Mouse (Mus musculus): ENCODE data around the gene Aig1. TPM values are rescaled to one million over a fixed set of nuclear protein-coding genes. Genes with fewer than 3 reads are reported as not detected.

Gene Aig1
- polyA plus RNA-seq, 1 experiment from 2014 or later, result 37.5 TPM

DNA sequence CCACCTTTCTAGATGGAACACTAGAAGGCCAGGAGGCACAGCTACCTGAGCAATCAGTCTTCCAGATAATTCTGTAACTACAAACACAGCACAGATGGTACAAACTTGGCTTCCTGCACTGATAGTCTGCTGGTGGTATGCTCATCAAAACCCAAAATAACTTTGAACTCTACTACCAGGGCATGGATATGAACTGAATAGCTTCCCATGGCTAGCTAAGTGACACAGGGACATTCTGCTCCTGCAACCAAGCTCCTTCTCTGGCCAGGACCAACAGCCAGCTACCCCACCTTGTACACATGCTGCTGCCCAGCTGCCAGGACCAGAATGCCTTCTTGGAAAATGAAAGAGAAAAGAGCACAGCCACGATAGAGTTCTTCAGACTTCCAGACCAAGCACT, 60.5 kb downstream of the Aig1 start:
- H3K9me3 ChIP-seq (ENCODE audit: control insufficient read depth, low read length), result no peaks in the 10 kb centered on the region
- H3K4me1 ChIP-seq (replicated peaks; ENCODE audit: control insufficient read depth, insufficient read depth, low read length), result no peaks in the 10 kb centered on the region
- H3K27ac ChIP-seq (ENCODE audit: low read depth, low read length), result no peak overlapping the region
- no peak overlapping the region for H3K4me3 ChIP-seq (ENCODE audit: low read depth, low read length)
- no peaks in the 10 kb centered on the region for H3K36me3 ChIP-seq (ENCODE audit: control insufficient read depth, insufficient read depth, low read length)
- ATAC-seq (ENCODE audit: low FRiP score), result no peak
- DNase-seq (ENCODE audit: low spot score), result no peak
- WGBS, result 93% methylated on average over 1 of the region's 1 CpGs
- H3K4me2 ChIP-seq (replicated peaks; ENCODE audit: low read depth, low read length), result no peak overlapping the region
- H3K9ac ChIP-seq (ENCODE audit: low read depth, low read length), result no peak overlapping the region
- no peaks in the 10 kb centered on the region for H3K27me3 ChIP-seq (ENCODE audit: control insufficient read depth, insufficient read depth, low read length)

DNA sequence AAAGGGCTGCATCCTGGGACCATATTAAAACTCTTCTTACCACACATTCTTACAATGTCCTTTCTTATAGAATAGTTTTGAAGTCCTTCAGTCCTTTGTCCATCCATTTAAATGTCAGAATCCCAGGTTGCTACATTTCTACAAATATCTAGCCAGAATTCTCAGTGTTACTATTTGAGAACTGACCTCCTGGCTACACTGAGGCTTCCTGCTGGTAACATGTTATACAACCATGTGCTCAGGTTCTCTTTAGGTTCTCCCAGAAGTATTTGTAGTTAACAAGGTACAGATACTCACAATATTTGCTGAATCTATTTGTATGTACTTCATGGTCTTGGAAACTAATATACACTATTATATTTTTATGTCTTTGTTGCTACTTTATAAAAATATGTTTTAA, 62.0 kb downstream of the Aig1 start:
- Histone ChIP-seq H3K4me1 (replicated peaks; ENCODE audit: control insufficient read depth, insufficient read depth, low read length) (no peaks in the 10 kb centered on the region), H3K27me3 (ENCODE audit: control insufficient read depth, insufficient read depth, low read length) (no peaks in the 10 kb centered on the region), H3K4me3 (ENCODE audit: low read depth, low read length) (no peak overlapping the region), H3K36me3 (ENCODE audit: control insufficient read depth, insufficient read depth, low read length) (no peaks in the 10 kb centered on the region), H3K9me3 (ENCODE audit: control insufficient read depth, low read length) (no peaks in the 10 kb centered on the region), H3K27ac (ENCODE audit: low read depth, low read length) (no peak overlapping the region), H3K9ac (ENCODE audit: low read depth, low read length) (no peak overlapping the region), H3K4me2 (replicated peaks; ENCODE audit: low read depth, low read length) (no peak overlapping the region)
- no peak for DNase-seq (ENCODE audit: low spot score)
- no peak for ATAC-seq (ENCODE audit: low FRiP score)

DNA sequence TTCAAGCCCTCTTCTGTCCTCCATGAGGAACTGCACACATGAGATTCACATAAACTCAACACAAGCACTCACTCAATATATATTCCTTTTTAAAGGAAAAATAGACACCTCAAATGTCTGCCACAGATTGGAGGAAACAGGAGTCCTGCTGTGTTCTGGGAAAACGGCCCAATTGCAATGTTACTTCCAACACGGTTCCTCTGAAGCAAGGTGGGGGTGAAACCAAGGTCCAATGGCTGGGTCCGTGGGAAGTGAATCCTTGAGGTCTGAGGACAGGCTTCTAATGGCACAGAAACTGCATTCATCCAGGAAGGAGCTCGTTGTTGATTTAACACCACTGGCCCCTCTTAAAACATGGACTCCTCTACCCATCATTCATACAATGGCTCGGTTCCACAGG, 67.5 kb downstream of the Aig1 start:
- no peak overlapping the region for H3K4me2 ChIP-seq (replicated peaks; ENCODE audit: low read depth, low read length)
- no peaks in the 10 kb centered on the region for H3K36me3 ChIP-seq (ENCODE audit: control insufficient read depth, insufficient read depth, low read length)
- no peak for ATAC-seq (ENCODE audit: low FRiP score)
- no peak overlapping the region for H3K4me3 ChIP-seq (ENCODE audit: low read depth, low read length)
- H3K27me3 ChIP-seq (ENCODE audit: control insufficient read depth, insufficient read depth, low read length), result no peaks in the 10 kb centered on the region
- H3K4me1 ChIP-seq (replicated peaks; ENCODE audit: control insufficient read depth, insufficient read depth, low read length), result no peaks in the 10 kb centered on the region
- no peak overlapping the region for H3K9ac ChIP-seq (ENCODE audit: low read depth, low read length)
- WGBS, result 88% methylated on average over 5 of the region's 5 CpGs
- no peaks in the 10 kb centered on the region for H3K9me3 ChIP-seq (ENCODE audit: control insufficient read depth, low read length)
- no peak for DNase-seq (ENCODE audit: low spot score)
- no peak overlapping the region for H3K27ac ChIP-seq (ENCODE audit: low read depth, low read length)

DNA sequence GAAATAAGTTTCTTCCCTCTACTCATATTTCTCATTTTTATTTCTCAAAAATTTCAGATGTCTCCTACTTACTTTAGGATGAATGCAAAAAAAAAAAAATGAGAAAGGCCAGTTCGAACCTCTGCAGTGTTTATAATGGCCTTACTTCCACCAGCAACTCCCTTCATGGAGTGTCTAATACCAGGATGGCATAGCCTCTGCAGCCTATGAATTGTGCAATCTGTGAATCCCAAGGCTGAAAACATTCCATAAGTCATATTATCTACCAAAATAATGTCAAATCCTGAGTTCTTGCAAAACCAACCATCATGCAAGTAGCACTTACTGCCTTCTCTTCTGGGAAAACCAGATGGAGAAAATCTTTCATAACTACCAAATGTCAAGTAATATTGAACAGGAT, 75.3 kb downstream of the Aig1 start:
- H3K9me3 ChIP-seq (ENCODE audit: control insufficient read depth, low read length), result no peaks in the 10 kb centered on the region
- no peak for DNase-seq (ENCODE audit: low spot score)
- H3K9ac ChIP-seq (ENCODE audit: low read depth, low read length), result no peak overlapping the region
- H3K27ac ChIP-seq (ENCODE audit: low read depth, low read length), result no peak overlapping the region
- 93% methylated on average over 1 of the region's 1 CpGs for WGBS
- no peaks in the 10 kb centered on the region for H3K4me1 ChIP-seq (replicated peaks; ENCODE audit: control insufficient read depth, insufficient read depth, low read length)
- no peak overlapping the region for H3K4me3 ChIP-seq (ENCODE audit: low read depth, low read length)
- H3K36me3 ChIP-seq (ENCODE audit: control insufficient read depth, insufficient read depth, low read length), result no peaks in the 10 kb centered on the region
- no peak for ATAC-seq (ENCODE audit: low FRiP score)
- no peaks in the 10 kb centered on the region for H3K27me3 ChIP-seq (ENCODE audit: control insufficient read depth, insufficient read depth, low read length)
- H3K4me2 ChIP-seq (replicated peaks; ENCODE audit: low read depth, low read length), result no peak overlapping the region

DNA sequence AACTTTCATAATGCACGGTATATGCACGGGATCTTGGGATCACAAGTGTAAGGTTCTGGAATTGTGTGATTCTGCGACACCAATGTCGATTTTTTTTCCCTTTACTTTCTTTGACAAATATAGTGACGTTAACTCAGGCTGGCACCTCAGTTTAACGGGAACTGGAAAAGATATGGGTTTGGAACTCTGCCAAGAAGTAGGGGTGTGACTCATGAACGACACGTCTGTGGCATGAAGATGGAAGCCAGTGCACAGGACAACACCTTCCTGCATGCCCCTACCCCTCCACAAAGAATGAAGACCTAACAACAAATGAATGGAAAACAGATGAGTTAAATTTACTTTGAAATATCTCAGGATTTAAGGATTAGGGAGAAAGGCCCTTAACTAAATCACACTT, 76.0 kb downstream of the Aig1 start:
- Histone ChIP-seq H3K27me3 (ENCODE audit: control insufficient read depth, insufficient read depth, low read length) (no peaks in the 10 kb centered on the region), H3K4me1 (replicated peaks; ENCODE audit: control insufficient read depth, insufficient read depth, low read length) (no peaks in the 10 kb centered on the region), H3K4me2 (replicated peaks; ENCODE audit: low read depth, low read length) (no peak overlapping the region), H3K36me3 (ENCODE audit: control insufficient read depth, insufficient read depth, low read length) (no peaks in the 10 kb centered on the region), H3K4me3 (ENCODE audit: low read depth, low read length) (no peak overlapping the region), H3K9ac (ENCODE audit: low read depth, low read length) (no peak overlapping the region), H3K9me3 (ENCODE audit: control insufficient read depth, low read length) (no peaks in the 10 kb centered on the region), H3K27ac (ENCODE audit: low read depth, low read length) (no peak overlapping the region)
- WGBS, result 96% methylated on average over 8 of the region's 8 CpGs
- ATAC-seq (ENCODE audit: low FRiP score) (no peak), DNase-seq (ENCODE audit: low spot score) (no peak)

DNA sequence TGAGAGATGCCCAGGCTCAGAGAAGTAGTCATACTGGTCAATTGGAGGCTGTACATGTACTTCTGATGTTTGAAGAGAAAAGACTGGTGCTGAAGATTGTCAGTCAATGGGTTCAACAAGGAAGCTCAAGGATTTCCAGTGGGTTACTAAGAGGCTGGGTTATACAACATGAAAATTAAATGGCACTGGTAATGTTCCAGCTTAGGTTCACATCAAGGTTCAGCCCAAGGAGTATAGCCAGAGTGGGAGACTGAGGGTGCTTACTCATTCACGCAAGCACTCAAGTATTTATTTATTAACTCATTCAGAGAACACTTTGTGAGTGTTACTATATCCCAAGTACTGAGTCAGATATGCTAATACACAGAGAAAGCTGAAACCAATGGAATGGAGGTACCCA, 79.2 kb downstream of the Aig1 start:
- Histone ChIP-seq H3K36me3 (ENCODE audit: control insufficient read depth, insufficient read depth, low read length) (no peaks in the 10 kb centered on the region), H3K4me1 (replicated peaks; ENCODE audit: control insufficient read depth, insufficient read depth, low read length) (no peaks in the 10 kb centered on the region), H3K27me3 (ENCODE audit: control insufficient read depth, insufficient read depth, low read length) (no peaks in the 10 kb centered on the region), H3K4me2 (replicated peaks; ENCODE audit: low read depth, low read length) (no peak overlapping the region), H3K4me3 (ENCODE audit: low read depth, low read length) (no peak overlapping the region), H3K9ac (ENCODE audit: low read depth, low read length) (no peak overlapping the region), H3K27ac (ENCODE audit: low read depth, low read length) (no peak overlapping the region), H3K9me3 (ENCODE audit: control insufficient read depth, low read length) (no peaks in the 10 kb centered on the region)
- ATAC-seq (ENCODE audit: low FRiP score), result no peak
- 89% methylated on average over 1 of the region's 1 CpGs for WGBS
- DNase-seq (ENCODE audit: low spot score), result no peak

DNA sequence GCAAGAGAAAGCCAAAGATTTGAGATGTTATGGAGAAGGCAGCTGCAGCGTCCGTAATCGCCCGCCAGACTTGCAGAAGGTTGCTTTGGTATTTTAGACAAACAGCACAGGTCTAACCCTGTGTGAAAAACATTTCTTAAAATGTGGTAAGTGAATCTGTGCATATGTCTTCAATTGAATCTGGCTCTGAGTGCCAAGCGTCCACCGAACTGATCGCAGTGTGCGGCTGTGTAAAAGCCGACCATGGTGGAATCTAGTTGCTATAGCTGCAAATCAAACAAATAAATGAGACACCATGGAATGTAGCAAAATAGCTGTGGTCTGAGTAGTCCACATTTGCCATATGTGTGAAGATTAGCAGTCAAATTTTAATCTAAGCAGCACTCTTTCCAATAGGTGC, 80.7 kb downstream of the Aig1 start:
- no peaks in the 10 kb centered on the region for H3K9me3 ChIP-seq (ENCODE audit: control insufficient read depth, low read length)
- H3K4me3 ChIP-seq (ENCODE audit: low read depth, low read length), result no peak overlapping the region
- no peak for DNase-seq (ENCODE audit: low spot score)
- no peaks in the 10 kb centered on the region for H3K4me1 ChIP-seq (replicated peaks; ENCODE audit: control insufficient read depth, insufficient read depth, low read length)
- WGBS, result 94% methylated on average over 9 of the region's 9 CpGs
- H3K9ac ChIP-seq (ENCODE audit: low read depth, low read length), result no peak overlapping the region
- ATAC-seq (ENCODE audit: low FRiP score), result no peak
- H3K27ac ChIP-seq (ENCODE audit: low read depth, low read length), result no peak overlapping the region
- no peaks in the 10 kb centered on the region for H3K36me3 ChIP-seq (ENCODE audit: control insufficient read depth, insufficient read depth, low read length)
- H3K4me2 ChIP-seq (replicated peaks; ENCODE audit: low read depth, low read length), result no peak overlapping the region
- H3K27me3 ChIP-seq (ENCODE audit: control insufficient read depth, insufficient read depth, low read length), result no peaks in the 10 kb centered on the region

DNA sequence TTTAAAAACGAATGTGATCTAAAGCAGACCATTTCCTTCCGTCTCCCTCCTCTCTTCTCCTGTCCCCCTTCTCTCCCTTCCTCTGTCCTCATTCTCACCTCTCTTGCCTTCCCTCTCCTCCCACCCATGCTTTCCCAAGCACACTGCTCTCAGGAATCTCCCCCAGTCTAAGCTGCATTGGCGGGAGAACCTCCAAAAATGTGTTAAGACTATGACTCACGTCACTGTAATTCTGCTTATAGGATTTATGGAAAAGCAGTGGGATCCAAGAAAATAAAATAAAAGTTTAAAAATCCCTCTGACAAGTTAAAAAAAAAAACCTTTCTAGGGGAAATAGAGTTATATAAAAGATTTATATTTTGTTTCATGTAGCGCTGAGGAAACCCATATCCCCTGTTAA, 86.0 kb downstream of the Aig1 start:
- no peak overlapping the region for H3K9ac ChIP-seq (ENCODE audit: low read depth, low read length)
- H3K4me2 ChIP-seq (replicated peaks; ENCODE audit: low read depth, low read length), result no peak overlapping the region
- no peaks in the 10 kb centered on the region for H3K27me3 ChIP-seq (ENCODE audit: control insufficient read depth, insufficient read depth, low read length)
- no peaks in the 10 kb centered on the region for H3K36me3 ChIP-seq (ENCODE audit: control insufficient read depth, insufficient read depth, low read length)
- ATAC-seq (ENCODE audit: low FRiP score) (no peak), DNase-seq (ENCODE audit: low spot score) (no peak)
- WGBS, result 93% methylated on average over 5 of the region's 5 CpGs
- H3K4me3 ChIP-seq (ENCODE audit: low read depth, low read length), result no peak overlapping the region
- H3K27ac ChIP-seq (ENCODE audit: low read depth, low read length), result no peak overlapping the region
- H3K4me1 ChIP-seq (replicated peaks; ENCODE audit: control insufficient read depth, insufficient read depth, low read length), result no peaks in the 10 kb centered on the region
- H3K9me3 ChIP-seq (ENCODE audit: control insufficient read depth, low read length), result no peaks in the 10 kb centered on the region

DNA sequence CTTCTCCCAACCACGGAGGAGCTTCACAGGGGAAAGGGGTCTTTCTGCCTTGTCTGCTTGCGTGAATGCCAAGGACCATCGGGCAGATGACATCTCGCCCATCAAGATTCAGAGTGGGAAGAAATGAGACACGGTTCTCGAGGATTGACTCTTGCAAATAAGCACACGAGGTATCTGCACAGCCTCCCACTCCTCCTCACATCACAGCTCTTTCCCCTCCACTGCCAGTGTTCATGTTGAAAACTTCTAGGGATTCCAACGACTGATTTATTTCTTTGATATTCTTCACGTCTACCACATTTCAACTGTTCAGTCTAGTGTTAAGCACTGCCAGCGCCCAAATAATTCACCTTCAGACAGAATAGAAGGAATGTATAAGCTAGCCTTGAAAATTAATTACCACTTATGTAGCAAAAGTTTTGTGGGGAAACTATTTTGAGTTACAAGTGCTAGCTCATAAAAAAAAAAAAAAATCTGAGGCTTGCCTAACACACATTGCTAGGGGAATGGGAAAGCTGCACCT, 86.5 kb downstream of the Aig1 start:
- H3K4me2 ChIP-seq (replicated peaks; ENCODE audit: low read depth, low read length), result no peak overlapping the region
- no peaks in the 10 kb centered on the region for H3K4me1 ChIP-seq (replicated peaks; ENCODE audit: control insufficient read depth, insufficient read depth, low read length)
- H3K9me3 ChIP-seq (ENCODE audit: control insufficient read depth, low read length), result no peaks in the 10 kb centered on the region
- no peak for ATAC-seq (ENCODE audit: low FRiP score)
- no peak overlapping the region for H3K4me3 ChIP-seq (ENCODE audit: low read depth, low read length)
- 90% methylated on average over 10 of the region's 10 CpGs for WGBS
- no peak for DNase-seq (ENCODE audit: low spot score)
- no peaks in the 10 kb centered on the region for H3K36me3 ChIP-seq (ENCODE audit: control insufficient read depth, insufficient read depth, low read length)
- no peaks in the 10 kb centered on the region for H3K27me3 ChIP-seq (ENCODE audit: control insufficient read depth, insufficient read depth, low read length)
- no peak overlapping the region for H3K27ac ChIP-seq (ENCODE audit: low read depth, low read length)
- H3K9ac ChIP-seq (ENCODE audit: low read depth, low read length), result no peak overlapping the region
